Mouse (Mus musculus) hindbrain, postnatal 0 days (tissue): ENCODE measurements at regions not wholly inside any gene's neighbourhood (a gene's known extent, or its start where the extent isn't known, plus 50 kb on each side); places are given as distances from the start of the nearest gene placed in this dataset.

Source experiments
- ATAC-seq: fragments of 200-750 bp; cut with Nextera tagmentation; 2 replicates; pipeline ENCODE4 v1.8.0; 2017; ENCODE audit warnings: mild to moderate bottlenecking, moderate TSS enrichment, moderate library complexity
- DNase-seq: peaks from one replicate; pipeline ENCODE4 v3.0.0-alpha.2; 2015; ENCODE audit warnings: low spot score
- H3K27ac ChIP-seq: fragments of 300-500 bp; sonication (generic); 2 replicates; pipeline ENCODE4 v1.5.1; 2014; ENCODE audit warnings: mild to moderate bottlenecking
- H3K27me3 ChIP-seq: fragments of 300-500 bp; sonication (generic); 2 replicates; pipeline ENCODE4 v1.6.1; 2014; ENCODE audit warnings: low read length, mixed read lengths; ENCODE audit not compliant: insufficient read depth
- H3K36me3 ChIP-seq: fragments of 300-500 bp; sonication (generic); 2 replicates; pipeline ENCODE4 v1.6.1; 2014; ENCODE audit warnings: low read length, mixed read lengths; ENCODE audit not compliant: insufficient read depth
- H3K4me1 ChIP-seq: fragments of 300-500 bp; sonication (generic); 2 replicates; pipeline ENCODE4 v1.6.1; 2014; ENCODE audit warnings: antibody characterized with exemption, low read length, mixed read lengths; ENCODE audit not compliant: insufficient read depth
- H3K4me2 ChIP-seq: fragments of 300-500 bp; sonication (generic); 2 replicates; pipeline ENCODE4 v1.6.1; 2014; ENCODE audit warnings: low read depth, mild to moderate bottlenecking, low read length, moderate library complexity, mixed read lengths
- H3K4me3 ChIP-seq: fragments of 300-500 bp; sonication (generic); 2 replicates; pipeline ENCODE4 v1.5.1; 2014; ENCODE audit warnings: low read length
- H3K9ac ChIP-seq: fragments of 300-500 bp; sonication (generic); replicated peaks from 2 replicates; pipeline ENCODE4 v1.6.1; 2014; ENCODE audit warnings: mild to moderate bottlenecking, low read length, moderate library complexity, mixed read lengths
- H3K9me3 ChIP-seq: fragments of 300-500 bp; sonication (generic); 2 replicates; pipeline ENCODE4 v1.6.1; 2016; ENCODE audit warnings: low read length, mixed read lengths
- CTCF ChIP-seq: IDR thresholded peaks from 2 replicates; pipeline ENCODE4 v1.5.1; 2016; ENCODE audit warnings: antibody characterized with exemption, control low read depth, low read depth
- WGBS: fragments of 180-500 bp; shearing (Covaris S2); extraction: QIAGEN DNeasy Blood & Tissue Kit; methylation state at CpG from one replicate; pipeline ENCODE4 v1.1.7; 2014; 5-methylcytosine and 5-hydroxymethylcytosine counted together

DNA sequence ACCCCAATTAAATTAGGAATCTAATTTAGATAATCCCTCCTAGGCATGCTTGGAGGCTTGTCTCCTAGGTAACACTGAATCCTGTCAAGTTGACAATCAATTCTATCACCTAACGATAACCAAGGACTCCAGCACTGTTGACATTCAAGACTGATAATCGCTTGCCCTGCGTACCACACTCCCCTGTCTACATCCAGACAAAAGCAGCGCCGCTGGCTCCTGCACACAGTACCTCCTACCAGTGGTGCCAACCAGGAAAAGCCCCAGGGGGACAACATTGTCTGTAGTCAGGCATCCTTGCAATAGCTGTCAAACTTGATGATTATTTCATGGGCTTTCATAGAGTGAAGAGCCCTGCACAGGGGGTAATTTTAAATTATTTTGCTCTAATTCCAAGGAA lies 253.4 kb upstream of the Prok2 start:
- no peak overlapping the region for H3K4me3 ChIP-seq
- no peak for TF ChIP-seq CTCF
- ATAC-seq (no peak), DNase-seq (no peak)
- WGBS, result 27% methylated on average over 5 of the region's 5 CpGs
- H3K27ac ChIP-seq, result no peak overlapping the region
- no peaks in the 10 kb centered on the region for H3K9me3 ChIP-seq
- no peaks in the 10 kb centered on the region for H3K36me3 ChIP-seq
- H3K27me3 ChIP-seq, result no peaks in the 10 kb centered on the region
- H3K4me1 ChIP-seq, result no peaks in the 10 kb centered on the region
- H3K4me2 ChIP-seq, result no peak overlapping the region
- no peak overlapping the region for H3K9ac ChIP-seq

DNA sequence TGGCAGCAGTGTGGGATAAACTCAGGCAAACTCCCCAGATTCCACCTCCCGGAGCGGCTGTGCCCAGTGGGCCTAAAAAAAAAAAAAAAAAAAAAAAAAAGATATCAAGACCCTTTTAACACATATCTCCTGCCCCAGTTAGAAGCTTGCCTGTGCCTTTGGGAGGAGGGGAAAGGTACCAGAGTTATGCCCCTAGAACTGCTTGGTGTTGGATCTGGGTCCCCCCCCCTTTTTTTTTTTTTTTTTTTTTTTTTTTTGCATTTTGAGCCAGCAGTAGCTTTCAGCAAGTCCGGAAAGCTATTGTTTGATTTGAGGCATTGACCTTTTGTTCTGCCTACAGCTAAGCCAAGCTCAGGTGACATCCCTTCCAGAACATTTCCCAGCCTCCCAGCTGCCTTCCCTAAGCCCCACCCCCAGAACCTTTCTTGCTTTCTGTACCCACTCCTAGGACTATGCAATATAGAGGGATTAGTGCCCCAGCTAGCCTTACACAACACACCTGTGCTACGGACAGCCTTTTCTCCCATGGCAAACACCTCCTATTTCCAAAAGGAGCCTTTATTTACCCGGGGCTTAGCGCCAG lies 252.1 kb upstream of the Prok2 start:
- Histone ChIP-seq H3K9ac (no peak overlapping the region), H3K9me3 (no peaks in the 10 kb centered on the region), H3K36me3 (no peaks in the 10 kb centered on the region), H3K4me3 (no peak overlapping the region), H3K4me2 (no peak overlapping the region), H3K27ac (no peak overlapping the region), H3K27me3 (no peaks in the 10 kb centered on the region; the same call in 1 of the 2 replicates), H3K4me1 (peaks cover 6% of the 10 kb centered on the region)
- ATAC-seq (no peak), DNase-seq (no peak)
- WGBS, result 67% methylated on average over 6 of the region's 6 CpGs
- TF ChIP-seq CTCF, result no peak

DNA sequence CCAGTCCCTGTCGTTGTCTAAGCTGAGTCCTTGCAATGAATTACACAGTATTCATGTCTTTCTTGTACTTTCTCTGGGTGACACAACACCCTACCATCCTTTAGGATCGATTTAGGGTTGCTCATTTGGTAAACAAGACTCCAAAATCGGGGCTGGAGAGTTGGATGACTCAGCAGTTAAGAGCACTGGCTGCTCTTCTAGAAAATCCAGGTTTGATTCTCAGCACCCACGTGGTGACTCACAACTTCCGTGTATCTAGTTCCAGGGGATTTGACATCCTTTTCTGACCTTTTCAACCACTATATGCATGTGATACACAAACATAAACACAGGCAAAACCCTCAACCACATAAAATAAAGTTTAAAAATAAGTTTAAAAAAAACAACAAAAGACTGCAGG lies 250.0 kb upstream of the Prok2 start:
- 71% methylated on average over 5 of the region's 5 CpGs for WGBS

DNA sequence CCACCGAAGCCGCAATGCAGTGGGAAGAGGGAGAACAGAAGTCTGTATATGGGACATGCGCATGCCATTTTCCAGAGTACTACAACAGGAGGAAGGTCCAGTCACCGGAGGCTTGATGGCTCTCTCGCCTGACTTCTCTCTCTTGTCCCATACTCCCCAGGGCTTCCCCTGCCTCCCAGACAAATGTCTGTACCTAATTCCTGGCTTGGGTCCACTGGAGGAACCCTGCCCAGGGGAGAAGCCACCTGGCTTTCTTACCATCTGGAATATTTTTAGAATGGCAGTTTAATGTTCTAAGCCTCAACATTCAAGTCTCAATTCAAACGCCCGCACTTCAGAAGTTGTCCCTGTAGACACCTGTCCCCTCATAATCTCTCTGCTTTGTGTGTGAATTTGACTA lies 249.3 kb upstream of the Prok2 start:
- no peak overlapping the region for H3K27ac ChIP-seq
- H3K36me3 ChIP-seq, result no peaks in the 10 kb centered on the region
- H3K27me3 ChIP-seq, result no peaks in the 10 kb centered on the region; the same call in 1 of the 2 replicates
- WGBS, result 70% methylated on average over 7 of the region's 7 CpGs
- no peak for ATAC-seq
- no peak for DNase-seq
- no peaks in the 10 kb centered on the region for H3K9me3 ChIP-seq
- H3K4me3 ChIP-seq, result no peak overlapping the region
- no peak for TF ChIP-seq CTCF
- no peak overlapping the region for H3K9ac ChIP-seq
- H3K4me1 ChIP-seq, result peaks cover 20% of the 10 kb centered on the region
- no peak overlapping the region for H3K4me2 ChIP-seq

More for the DNA sequence above, 250.0 kb upstream of the Prok2 start:
- TF ChIP-seq CTCF, result no peak
- no peaks in the 10 kb centered on the region; the same call in 1 of the 2 replicates for H3K27me3 ChIP-seq
- no peak overlapping the region for H3K27ac ChIP-seq
- H3K9me3 ChIP-seq, result no peaks in the 10 kb centered on the region
- H3K4me1 ChIP-seq, result peaks cover 15% of the 10 kb centered on the region
- H3K4me2 ChIP-seq, result no peak overlapping the region
- no peak overlapping the region for H3K4me3 ChIP-seq
- ATAC-seq (no peak), DNase-seq (no peak)
- no peak overlapping the region for H3K9ac ChIP-seq
- H3K36me3 ChIP-seq, result no peaks in the 10 kb centered on the region

DNA sequence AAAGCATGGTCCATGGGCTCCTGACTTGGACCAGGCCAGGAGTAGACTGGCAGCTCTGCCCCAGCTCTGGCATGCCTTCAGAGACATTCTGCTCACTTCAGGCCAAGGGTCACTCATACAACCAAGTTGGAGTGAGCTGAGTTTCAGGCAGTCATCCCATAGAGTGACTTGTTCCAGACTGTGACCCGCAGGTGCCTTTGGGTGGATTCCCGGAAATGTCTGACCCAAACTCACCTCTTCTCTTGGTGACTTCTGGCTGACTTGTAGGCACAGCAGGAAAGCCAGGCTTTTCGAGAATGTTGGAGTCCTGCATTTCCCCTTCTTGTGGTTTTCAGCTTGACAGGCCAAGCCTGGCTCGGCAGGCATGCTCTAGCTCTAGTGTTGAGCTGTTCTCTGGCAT lies 248.3 kb upstream of the Prok2 start:
- Histone ChIP-seq H3K9me3 (no peaks in the 10 kb centered on the region), H3K4me1 (peaks cover 24% of the 10 kb centered on the region), H3K27ac (no peak overlapping the region), H3K4me2 (no peak overlapping the region), H3K9ac (no peak overlapping the region), H3K36me3 (no peaks in the 10 kb centered on the region), H3K4me3 (no peak overlapping the region), H3K27me3 (no peaks in the 10 kb centered on the region; the same call in 1 of the 2 replicates)
- ATAC-seq (no peak), DNase-seq (peak; percentile 38)
- no peak for TF ChIP-seq CTCF
- WGBS, result 64% methylated on average over 4 of the region's 4 CpGs

DNA sequence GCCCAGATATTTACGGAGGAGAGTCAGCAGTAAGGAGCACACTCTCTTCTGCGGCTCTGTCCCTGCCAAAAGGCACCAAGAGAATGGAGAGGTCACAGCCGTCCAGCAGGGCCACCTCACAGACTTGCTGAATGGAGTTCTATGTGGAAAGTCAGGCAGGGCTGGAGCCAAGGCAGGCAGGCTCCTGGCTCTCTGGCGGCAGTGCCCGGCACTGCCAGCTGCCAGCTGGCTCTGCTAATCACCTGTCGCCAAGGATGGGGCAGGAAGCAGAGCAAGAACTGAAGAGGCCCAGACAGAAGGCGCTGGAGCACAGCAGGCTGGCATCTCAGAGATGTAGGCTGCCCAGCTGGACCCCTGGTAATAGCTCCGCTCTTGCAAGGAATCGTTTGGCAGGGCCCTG lies 245.2 kb upstream of the Prok2 start:
- 20% methylated on average over 9 of the region's 9 CpGs for WGBS
- no peaks in the 10 kb centered on the region for H3K36me3 ChIP-seq
- H3K9me3 ChIP-seq, result 0 out of 2 replicates have a peak, but pooled peaks cover under 1% of the 10 kb centered on the region
- no peaks in the 10 kb centered on the region; the same call in 1 of the 2 replicates for H3K27me3 ChIP-seq
- H3K9ac ChIP-seq, result no peak overlapping the region
- H3K4me3 ChIP-seq, result no peak overlapping the region
- peaks cover 40% of the 10 kb centered on the region for H3K4me1 ChIP-seq
- no peak overlapping the region for H3K4me2 ChIP-seq
- TF ChIP-seq CTCF, result peak; percentile 57
- peak; percentile 89 for ATAC-seq
- H3K27ac ChIP-seq, result no peak overlapping the region
- DNase-seq, result peak; percentile 91

DNA sequence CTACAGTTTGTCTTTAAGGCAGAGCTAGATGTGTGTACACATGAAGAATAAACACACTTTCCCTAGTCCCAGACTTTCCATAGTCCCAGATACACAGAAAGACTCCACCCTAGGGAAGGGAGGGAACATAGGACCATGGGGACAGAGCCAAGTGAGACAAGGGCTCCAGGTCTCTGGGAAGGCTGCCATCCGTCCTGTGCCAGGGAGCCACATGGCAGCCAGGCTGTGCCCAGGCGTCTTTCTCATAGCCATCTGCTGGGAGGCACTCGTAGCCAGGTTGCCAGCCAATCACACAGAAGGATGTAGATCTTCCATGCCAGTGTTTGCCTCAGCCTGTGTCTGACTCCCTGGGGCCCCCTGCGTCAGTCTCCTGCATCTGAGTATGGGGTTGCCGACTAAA lies 242.7 kb upstream of the Prok2 start:
- DNase-seq, result peak; percentile 93
- H3K9ac ChIP-seq, result no peak overlapping the region
- peaks cover 40% of the 10 kb centered on the region for H3K4me1 ChIP-seq
- no peak overlapping the region for H3K4me3 ChIP-seq
- peak; percentile 88 for ATAC-seq
- 24% methylated on average over 5 of the region's 5 CpGs for WGBS
- no peak overlapping the region for H3K27ac ChIP-seq
- 0 out of 2 replicates have a peak, but pooled peaks cover 5% of the 10 kb centered on the region for H3K9me3 ChIP-seq
- no peaks in the 10 kb centered on the region; the same call in 1 of the 2 replicates for H3K27me3 ChIP-seq
- TF ChIP-seq CTCF, result no peak; the same call in 1 of the 2 replicates
- H3K4me2 ChIP-seq, result 0 out of 2 replicates have a peak overlapping the region, but pooled peaks have one; percentile 13
- no peaks in the 10 kb centered on the region for H3K36me3 ChIP-seq
